Mouse (Mus musculus) liver, embryonic 13.5 days (tissue): ENCODE results near the gene Tmigd1. TPM values are rescaled to one million over a fixed set of nuclear protein-coding genes. Genes with fewer than 3 reads are reported as not detected.
A peak's percentile ranks its signal among the peaks of the same experiment; 100 is the strongest.

Experiments
- ATAC-seq: fragments of 200-750 bp; cut with Nextera tagmentation; 2 replicates; pipeline ENCODE4 v1.8.0; 2017; ENCODE audit warnings: low read depth, mild to moderate bottlenecking, moderate number of reproducible peaks, moderate library complexity
- DNase-seq: peaks from one replicate; pipeline ENCODE4 v3.0.0; 2022
- H3K27ac ChIP-seq: fragments of 300-500 bp; sonication (generic); 2 replicates; pipeline ENCODE4 v1.5.1; 2015; ENCODE audit warnings: moderate library complexity, mild to moderate bottlenecking, inconsistent platforms
- H3K27me3 ChIP-seq: fragments of 300-500 bp; sonication (generic); 2 replicates; pipeline ENCODE4 v1.6.1; 2015; ENCODE audit warnings: mild to moderate bottlenecking, inconsistent platforms
- H3K36me3 ChIP-seq: fragments of 300-500 bp; sonication (generic); 2 replicates; pipeline ENCODE4 v1.6.1; 2015; ENCODE audit warnings: mild to moderate bottlenecking, inconsistent platforms
- H3K4me1 ChIP-seq: fragments of 300-500 bp; sonication (generic); replicated peaks from 2 replicates; pipeline ENCODE4 v1.6.1; 2015; ENCODE audit warnings: inconsistent platforms
- H3K4me2 ChIP-seq: fragments of 300-500 bp; sonication (generic); 2 replicates; pipeline ENCODE4 v1.6.1; 2015; ENCODE audit warnings: inconsistent platforms, mild to moderate bottlenecking, moderate library complexity
- H3K4me3 ChIP-seq: fragments of 300-500 bp; sonication (generic); replicated peaks from 2 replicates; pipeline ENCODE4 v1.5.1; 2015; ENCODE audit warnings: mild to moderate bottlenecking, inconsistent platforms
- H3K9ac ChIP-seq: fragments of 300-500 bp; sonication (generic); 2 replicates; pipeline ENCODE4 v1.6.1; 2015; ENCODE audit warnings: mild to moderate bottlenecking, inconsistent platforms
- H3K9me3 ChIP-seq: fragments of 300-500 bp; sonication (generic); replicated peaks from 2 replicates; pipeline ENCODE4 v1.6.1; 2016; ENCODE audit warnings: inconsistent platforms
- WGBS: fragments of 180-500 bp; shearing (Covaris S2); methylation state at CpG from one replicate; pipeline ENCODE4 v1.1.7; 2015; ENCODE audit not compliant: insufficient replicate concordance; 5-methylcytosine and 5-hydroxymethylcytosine counted together
- polyA plus RNA-seq: library from polyadenylated mRNA; unstranded; fragments of >200 nt; fragmentation: Nextera tagmentation; extraction: Ambion mirVana; gene quantifications from 2 replicates; pipeline ENCODE4 v1.2.1, GENCODE M21; 2015

Tmigd1 gene
- polyA plus RNA-seq, 1 experiment from 2014 or later, result not detected

DNA sequence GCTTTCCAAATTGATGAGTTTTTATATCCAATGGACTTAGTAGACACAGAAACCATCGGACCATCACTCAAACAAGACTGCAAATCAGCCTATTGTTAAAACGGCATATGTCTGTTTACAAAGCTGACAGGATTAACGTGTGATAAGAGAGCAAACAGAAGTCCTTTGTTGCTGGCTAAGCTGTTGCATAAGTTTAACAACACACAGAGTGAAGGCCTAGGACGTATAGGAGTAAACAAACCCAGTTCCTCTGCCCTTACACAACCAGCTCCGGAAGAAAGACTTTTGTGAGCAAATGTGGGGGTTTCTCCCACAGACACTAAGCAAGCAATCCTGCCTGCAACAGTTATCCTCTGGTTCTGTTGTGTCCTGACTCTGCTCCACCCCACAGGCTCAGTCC is 17.5 kb upstream of the Tmigd1 start:
- H3K4me2 ChIP-seq, result no peak overlapping the region
- H3K9me3 ChIP-seq, result no peaks in the 10 kb centered on the region
- ATAC-seq (0 out of 2 replicates have a peak, but pooled peaks have one; percentile 18), DNase-seq (no peak)
- no peak overlapping the region for H3K4me3 ChIP-seq
- no peaks in the 10 kb centered on the region for H3K27me3 ChIP-seq
- H3K9ac ChIP-seq, result no peak overlapping the region
- WGBS, result 41% methylated on average over 5 of the region's 5 CpGs
- no peaks in the 10 kb centered on the region for H3K36me3 ChIP-seq
- H3K27ac ChIP-seq, result 0 out of 2 replicates have a peak overlapping the region, but pooled peaks have one; percentile 3
- peaks cover 4% of the 10 kb centered on the region for H3K4me1 ChIP-seq

DNA sequence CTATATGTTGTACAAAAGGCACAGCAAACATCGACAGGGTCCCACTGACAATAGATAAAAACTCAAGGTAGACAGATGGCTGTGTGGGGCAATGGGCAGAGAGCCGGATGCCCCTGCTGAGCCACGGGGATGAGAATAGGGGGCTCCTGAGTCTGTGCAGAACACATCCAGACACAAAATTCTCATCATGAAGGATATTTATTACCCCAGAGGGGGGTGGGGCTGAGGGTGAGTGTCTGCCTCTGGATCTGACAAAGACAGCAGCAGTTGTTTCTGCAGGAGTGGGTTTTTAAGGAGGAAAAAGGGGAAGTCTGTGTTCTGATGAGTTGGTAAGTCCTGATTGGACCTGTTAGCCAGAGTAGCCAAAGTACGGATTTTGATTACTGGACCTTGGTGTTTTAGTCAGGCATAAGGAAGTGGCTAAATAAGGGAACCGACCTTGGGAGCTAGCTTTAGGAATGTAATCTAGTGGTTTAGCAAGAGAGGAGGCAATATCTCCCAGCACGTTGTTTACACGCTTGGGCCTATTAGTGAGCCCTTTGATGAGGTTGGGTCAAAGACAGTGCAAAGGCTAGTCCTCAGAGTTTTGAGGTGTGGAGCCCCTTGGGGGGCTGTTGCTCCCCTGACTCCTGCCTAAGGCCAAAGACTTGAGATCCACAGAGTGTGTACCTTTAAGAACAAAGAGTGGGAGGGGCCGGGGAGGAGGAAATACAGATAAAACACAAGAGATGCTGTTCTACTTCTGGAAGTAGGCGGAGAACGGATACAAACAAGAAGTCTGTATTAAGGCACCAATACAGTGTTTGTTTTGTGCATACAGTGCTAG is 12.4 kb upstream of the Tmigd1 start:
- Histone ChIP-seq H3K9me3 (no peaks in the 10 kb centered on the region), H3K9ac (no peak overlapping the region), H3K4me2 (no peak overlapping the region), H3K27me3 (no peaks in the 10 kb centered on the region), H3K36me3 (no peaks in the 10 kb centered on the region), H3K4me3 (no peak overlapping the region), H3K4me1 (peaks cover 27% of the 10 kb centered on the region), H3K27ac (no peak overlapping the region; the same call in 1 of the 2 replicates)
- WGBS, result 27% methylated on average over 10 of the region's 10 CpGs
- DNase-seq, result no peak
- 0 out of 2 replicates have a peak, but pooled peaks have one; percentile 26 for ATAC-seq

DNA sequence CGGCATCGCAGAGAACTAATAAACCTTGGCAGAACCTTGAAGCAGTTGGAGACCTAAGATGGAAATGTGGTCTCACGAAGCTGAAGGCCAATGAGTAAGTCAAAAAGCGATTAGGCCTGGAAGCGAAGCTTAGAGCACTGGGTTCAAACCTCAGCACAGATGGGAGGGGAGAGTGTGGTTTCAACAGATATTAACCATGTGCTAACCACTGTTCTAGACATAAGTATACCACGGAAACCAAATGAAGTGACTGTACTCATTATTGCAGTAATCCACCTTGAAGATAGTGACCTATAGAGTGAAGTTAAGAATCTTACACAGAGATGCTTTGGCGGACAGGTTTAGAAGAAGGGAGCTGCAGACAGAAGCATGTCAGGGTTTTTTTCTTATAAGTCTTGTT is 10.8 kb upstream of the Tmigd1 start:
- no peak overlapping the region for H3K9ac ChIP-seq
- H3K4me2 ChIP-seq, result no peak overlapping the region
- H3K4me1 ChIP-seq, result peaks cover 27% of the 10 kb centered on the region
- no peak overlapping the region for H3K27ac ChIP-seq
- WGBS, result 62% methylated on average over 7 of the region's 7 CpGs
- no peak overlapping the region for H3K4me3 ChIP-seq
- H3K36me3 ChIP-seq, result no peaks in the 10 kb centered on the region
- ATAC-seq (no peak), DNase-seq (no peak)
- no peaks in the 10 kb centered on the region for H3K27me3 ChIP-seq
- H3K9me3 ChIP-seq, result no peaks in the 10 kb centered on the region

DNA sequence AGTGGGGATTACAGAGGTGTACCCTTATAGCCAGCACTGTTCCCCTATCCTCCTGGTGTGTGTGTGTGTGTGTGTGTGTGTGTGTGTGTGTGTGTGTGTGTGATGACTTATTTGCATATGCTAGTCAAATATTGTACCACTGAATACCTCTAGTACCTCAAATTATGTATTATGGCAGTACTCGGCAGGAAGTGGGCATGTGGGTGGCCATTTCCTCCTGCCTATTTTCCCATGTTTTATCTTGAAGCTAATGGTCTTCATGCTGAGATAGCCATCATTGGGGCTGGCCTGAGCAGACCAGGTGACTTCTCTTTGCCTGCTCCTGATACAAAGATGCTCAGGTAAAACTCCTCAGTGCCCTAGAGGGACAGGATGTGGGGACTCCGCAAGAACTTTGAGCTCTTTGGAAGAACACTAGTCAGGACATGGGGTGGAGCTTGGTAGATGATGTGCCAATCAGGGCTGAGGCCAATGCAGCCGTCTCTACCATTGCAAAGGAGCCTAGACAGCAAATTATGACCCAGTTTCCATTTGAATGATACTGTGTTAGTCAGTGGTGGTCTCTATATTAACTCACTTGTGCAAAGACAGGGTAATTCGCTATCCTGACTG is 10.1 kb upstream of the Tmigd1 start:
- DNase-seq, result no peak
- no peak overlapping the region for H3K9ac ChIP-seq
- no peaks in the 10 kb centered on the region for H3K27me3 ChIP-seq
- H3K4me1 ChIP-seq, result peaks cover 27% of the 10 kb centered on the region
- no peaks in the 10 kb centered on the region for H3K36me3 ChIP-seq
- no peak overlapping the region for H3K4me3 ChIP-seq
- ATAC-seq, result no peak
- 56% methylated on average over 4 of the region's 4 CpGs for WGBS
- no peak overlapping the region for H3K27ac ChIP-seq
- H3K4me2 ChIP-seq, result no peak overlapping the region
- no peaks in the 10 kb centered on the region for H3K9me3 ChIP-seq

DNA sequence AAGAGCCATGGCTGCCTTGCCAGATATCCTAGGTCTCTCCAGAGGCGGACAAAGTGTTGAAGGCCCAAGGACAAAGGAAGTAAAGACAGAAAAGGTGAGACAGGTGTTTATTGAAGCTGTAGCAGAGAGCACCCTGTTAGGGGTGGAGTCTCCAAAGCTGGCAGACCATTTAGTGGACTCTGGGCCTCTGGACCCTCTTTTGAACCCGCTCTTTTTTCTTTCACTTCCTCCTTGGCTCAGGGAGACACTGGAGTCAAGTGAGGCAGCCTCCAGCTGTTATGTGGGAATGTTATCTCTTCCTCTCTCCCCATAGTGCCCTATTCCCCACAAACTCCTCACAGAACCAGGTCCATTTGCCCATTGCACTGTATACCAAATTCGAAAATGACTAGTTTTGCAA is 9.0 kb upstream of the Tmigd1 start:
- Histone ChIP-seq H3K4me1 (peaks cover 30% of the 10 kb centered on the region), H3K27ac (peak overlapping the region; percentile 32; the same call in 1 of the 2 replicates), H3K4me2 (no peak overlapping the region), H3K9me3 (no peaks in the 10 kb centered on the region), H3K9ac (no peak overlapping the region), H3K36me3 (no peaks in the 10 kb centered on the region), H3K27me3 (no peaks in the 10 kb centered on the region), H3K4me3 (no peak overlapping the region)
- DNase-seq, result no peak
- no peak for ATAC-seq
- 51% methylated on average over 3 of the region's 3 CpGs for WGBS

DNA sequence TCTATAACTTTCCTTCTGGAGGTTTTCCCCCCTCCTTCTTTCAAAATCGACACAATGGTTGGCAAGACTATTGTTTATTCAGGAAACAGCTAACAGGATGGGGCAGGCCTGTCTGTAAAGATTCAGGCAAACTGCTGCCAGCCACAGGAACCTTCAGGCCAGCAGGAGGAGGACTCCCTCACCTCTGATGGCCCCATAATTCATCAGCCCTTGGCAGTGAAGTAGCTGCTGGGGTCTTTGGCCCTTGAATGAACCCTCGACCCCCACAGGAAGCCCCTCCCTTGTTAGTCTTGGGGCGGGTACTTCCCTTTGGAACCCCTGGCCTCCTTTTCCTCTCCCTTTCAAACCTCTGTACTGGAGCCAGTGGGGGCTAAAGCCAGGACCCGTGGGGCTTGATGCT is 8.4 kb upstream of the Tmigd1 start:
- Histone ChIP-seq H3K4me3 (no peak overlapping the region), H3K4me1 (peaks cover 30% of the 10 kb centered on the region), H3K36me3 (no peaks in the 10 kb centered on the region), H3K9me3 (no peaks in the 10 kb centered on the region), H3K4me2 (no peak overlapping the region), H3K27me3 (no peaks in the 10 kb centered on the region), H3K9ac (no peak overlapping the region), H3K27ac (no peak overlapping the region)
- 7% methylated on average over 4 of the region's 4 CpGs for WGBS
- DNase-seq, result no peak
- no peak for ATAC-seq

DNA sequence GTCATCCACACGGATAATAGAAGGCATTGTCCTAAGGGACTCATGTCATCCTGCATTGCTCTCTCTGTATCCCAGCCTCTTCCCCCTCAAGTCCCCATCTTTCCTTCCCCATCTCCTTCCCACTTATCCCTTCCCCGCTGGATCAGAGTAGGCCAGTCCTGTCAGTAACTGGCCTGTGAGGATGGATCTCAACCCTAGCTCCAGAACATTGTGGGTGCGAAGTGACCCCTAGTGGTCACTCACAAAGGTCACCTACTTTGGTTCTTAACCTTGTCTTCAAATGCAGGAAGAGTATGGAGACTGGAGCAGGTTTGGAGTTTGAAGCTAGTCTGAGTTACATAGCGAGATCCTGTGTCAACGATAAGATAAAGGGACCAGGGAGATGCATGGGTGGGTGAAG is 7.7 kb upstream of the Tmigd1 start:
- 16% methylated on average over 5 of the region's 5 CpGs for WGBS

DNA sequence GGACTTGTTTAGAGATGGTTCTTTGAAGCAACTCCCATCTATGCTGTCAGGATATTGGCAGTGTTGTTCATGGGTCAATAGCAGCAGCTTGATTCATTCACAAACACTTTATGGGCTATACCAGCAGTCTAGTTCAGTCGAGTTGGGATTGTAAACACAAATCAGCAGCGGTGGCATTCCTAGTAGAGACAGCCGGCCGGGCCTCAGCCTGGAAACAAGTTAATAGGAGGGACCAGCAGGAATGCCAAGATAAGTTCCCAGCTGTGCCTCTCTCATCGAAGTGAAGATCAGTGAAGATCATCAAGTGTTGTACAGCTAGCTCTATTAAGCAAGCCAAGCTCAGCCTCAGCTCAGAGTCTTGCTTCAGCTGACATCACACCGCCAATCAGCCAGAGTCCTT is 5.6 kb upstream of the Tmigd1 start:
- ATAC-seq, result no peak
- Histone ChIP-seq H3K27ac (no peak overlapping the region), H3K36me3 (no peaks in the 10 kb centered on the region), H3K4me3 (no peak overlapping the region), H3K4me1 (peaks cover 18% of the 10 kb centered on the region), H3K9me3 (no peaks in the 10 kb centered on the region), H3K27me3 (no peaks in the 10 kb centered on the region), H3K9ac (no peak overlapping the region), H3K4me2 (no peak overlapping the region)
- 54% methylated on average over 6 of the region's 6 CpGs for WGBS
- no peak for DNase-seq

More for the DNA sequence above, 7.7 kb upstream of the Tmigd1 start:
- H3K4me2 ChIP-seq, result no peak overlapping the region
- ATAC-seq (0 out of 2 replicates have a peak, but pooled peaks have one; percentile 50), DNase-seq (peak; percentile 12)
- no peak overlapping the region for H3K9ac ChIP-seq
- no peak overlapping the region for H3K4me3 ChIP-seq
- no peaks in the 10 kb centered on the region for H3K36me3 ChIP-seq
- no peaks in the 10 kb centered on the region for H3K9me3 ChIP-seq
- peaks cover 28% of the 10 kb centered on the region for H3K4me1 ChIP-seq
- H3K27ac ChIP-seq, result peak overlapping the region; percentile 11; the same call in 1 of the 2 replicates
- H3K27me3 ChIP-seq, result no peaks in the 10 kb centered on the region

DNA sequence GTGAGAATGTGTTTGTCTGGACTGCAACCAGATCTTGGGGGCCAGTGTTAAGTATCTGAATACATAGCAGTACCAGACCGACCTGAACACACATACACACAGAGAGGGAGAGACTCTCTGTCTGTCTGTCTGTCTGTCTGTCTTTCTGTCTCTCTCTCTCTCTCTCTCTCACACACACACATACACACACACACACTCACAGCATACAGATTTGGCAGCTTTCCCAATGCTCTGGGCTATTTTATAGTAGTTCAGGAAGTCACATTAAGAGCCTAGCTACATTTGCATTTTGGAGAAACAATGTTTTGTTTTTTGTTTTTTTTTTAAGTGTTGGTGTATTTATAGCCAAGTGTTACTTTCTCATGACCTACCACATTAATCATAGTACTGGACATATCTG is 4.8 kb upstream of the Tmigd1 start:
- DNase-seq (no peak), ATAC-seq (no peak)
- Histone ChIP-seq H3K4me2 (no peak overlapping the region), H3K9me3 (no peaks in the 10 kb centered on the region), H3K4me1 (peaks cover 18% of the 10 kb centered on the region), H3K9ac (no peak overlapping the region), H3K36me3 (no peaks in the 10 kb centered on the region), H3K27me3 (no peaks in the 10 kb centered on the region), H3K4me3 (no peak overlapping the region), H3K27ac (no peak overlapping the region)
- WGBS, result 33% methylated on average over 1 of the region's 1 CpGs

DNA sequence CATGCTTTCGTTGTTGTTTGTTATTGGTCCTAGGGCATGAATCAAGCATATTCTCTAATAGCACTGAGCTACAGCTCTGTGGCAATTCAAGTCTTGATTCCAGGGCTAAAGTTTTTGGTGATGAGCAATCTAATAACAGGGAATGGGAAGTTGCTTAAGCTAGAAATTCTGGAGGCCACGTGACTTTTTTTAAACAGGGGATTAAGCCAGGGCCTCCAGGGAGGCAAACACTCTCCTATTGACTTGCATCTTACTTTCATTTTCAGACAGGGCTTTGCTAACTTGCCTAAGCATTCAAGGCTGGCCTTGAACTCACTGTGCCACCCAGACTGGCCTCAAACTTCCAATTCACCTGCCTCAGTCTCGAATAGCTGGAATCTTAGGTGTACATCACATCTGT is 4.1 kb upstream of the Tmigd1 start:
- Histone ChIP-seq H3K9me3 (no peaks in the 10 kb centered on the region), H3K4me1 (peaks cover 17% of the 10 kb centered on the region), H3K4me2 (no peak overlapping the region), H3K4me3 (no peak overlapping the region), H3K9ac (no peak overlapping the region), H3K36me3 (no peaks in the 10 kb centered on the region), H3K27me3 (no peaks in the 10 kb centered on the region), H3K27ac (no peak overlapping the region)
- no peak for ATAC-seq
- no peak for DNase-seq
- WGBS, result 38% methylated on average over 3 of the region's 3 CpGs

DNA sequence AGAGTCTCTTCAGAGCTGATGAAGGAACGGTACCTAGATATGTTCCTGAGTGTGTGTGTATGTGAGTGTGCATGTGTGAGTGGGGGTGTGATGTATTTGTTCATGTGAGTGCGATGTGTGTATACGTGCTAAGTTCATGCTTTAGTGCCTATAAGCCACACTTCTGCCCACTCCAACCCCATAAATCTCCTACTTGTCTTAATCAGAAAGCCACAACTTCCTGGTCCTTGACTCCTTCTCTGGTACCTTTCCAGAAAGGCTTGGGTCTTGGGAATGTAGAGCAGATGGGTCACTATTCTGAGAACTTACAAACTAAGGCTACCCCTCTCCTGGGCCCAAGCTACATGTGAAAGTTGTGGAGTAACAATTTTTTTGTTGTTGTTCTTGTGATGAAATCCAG is 3.2 kb upstream of the Tmigd1 start:
- no peak overlapping the region for H3K9ac ChIP-seq
- no peaks in the 10 kb centered on the region for H3K27me3 ChIP-seq
- no peaks in the 10 kb centered on the region for H3K9me3 ChIP-seq
- no peak for DNase-seq
- no peak for ATAC-seq
- no peak overlapping the region for H3K27ac ChIP-seq
- H3K36me3 ChIP-seq, result no peaks in the 10 kb centered on the region
- peaks cover 8% of the 10 kb centered on the region for H3K4me1 ChIP-seq
- H3K4me3 ChIP-seq, result no peak overlapping the region
- no peak overlapping the region for H3K4me2 ChIP-seq
- 49% methylated on average over 3 of the region's 3 CpGs for WGBS
